Mouse (Mus musculus) intestine, postnatal 0 days (tissue): ENCODE results near the gene Copg2. TPM values are rescaled to one million over a fixed set of nuclear protein-coding genes. Genes with fewer than 3 reads are reported as not detected.

Source experiments
- ATAC-seq: fragments of 200-750 bp; cut with Nextera tagmentation; 2 replicates; pipeline ENCODE4 v1.8.0; 2017; ENCODE audit warnings: mild to moderate bottlenecking, moderate TSS enrichment, moderate library complexity
- H3K27ac ChIP-seq: fragments of 300-500 bp; sonication (generic); 2 replicates; pipeline ENCODE4 v1.5.1; 2014; ENCODE audit warnings: mild to moderate bottlenecking, low read depth, low read length, moderate library complexity
- H3K27me3 ChIP-seq: fragments of 300-500 bp; sonication (generic); replicated peaks from 2 replicates; pipeline ENCODE4 v1.6.1; 2014; ENCODE audit warnings: low read length, mixed read lengths; ENCODE audit not compliant: control insufficient read depth, insufficient read depth
- H3K36me3 ChIP-seq: fragments of 300-500 bp; sonication (generic); 2 replicates; pipeline ENCODE4 v1.6.1; 2014; ENCODE audit warnings: mild to moderate bottlenecking, moderate library complexity; ENCODE audit not compliant: control insufficient read depth, insufficient read depth
- H3K4me1 ChIP-seq: fragments of 300-500 bp; sonication (generic); replicated peaks from 2 replicates; pipeline ENCODE4 v1.6.1; 2014; ENCODE audit warnings: antibody characterized with exemption, low read length, mixed read lengths; ENCODE audit not compliant: control insufficient read depth, insufficient read depth
- H3K4me2 ChIP-seq: fragments of 300-500 bp; sonication (generic); replicated peaks from 2 replicates; pipeline ENCODE4 v1.6.1; 2014; ENCODE audit warnings: low read depth, mild to moderate bottlenecking, moderate library complexity
- H3K4me3 ChIP-seq: fragments of 300-500 bp; sonication (generic); 2 replicates; pipeline ENCODE4 v1.5.1; 2014; ENCODE audit warnings: low read depth, low read length
- H3K9ac ChIP-seq: fragments of 300-500 bp; sonication (generic); 2 replicates; pipeline ENCODE4 v1.6.1; 2014; ENCODE audit warnings: mild to moderate bottlenecking, low read depth, low read length
- H3K9me3 ChIP-seq: fragments of 300-500 bp; sonication (generic); 2 replicates; pipeline ENCODE4 v1.6.1; 2016; ENCODE audit warnings: mixed run types; ENCODE audit not compliant: control insufficient read depth
- CTCF ChIP-seq: sonication (generic); IDR thresholded peaks from 2 replicates; pipeline ENCODE4 v1.5.1; 2016; ENCODE audit warnings: low read depth, mild to moderate bottlenecking, control low read depth, antibody characterized with exemption, moderate library complexity
- WGBS: fragments of 180-500 bp; shearing (Covaris S2); extraction: QIAGEN DNeasy Blood & Tissue Kit; methylation state at CpG from one replicate; pipeline ENCODE4 v1.1.7; 2014; 5-methylcytosine and 5-hydroxymethylcytosine counted together
- polyA plus RNA-seq: library from polyadenylated mRNA; unstranded; fragments of >200 nt; fragmentation: Nextera tagmentation; extraction: Ambion mirVana; gene quantifications from 2 replicates; pipeline ENCODE4 v1.2.1, GENCODE M21; 2015

Copg2 gene
- polyA plus RNA-seq, 1 experiment from 2014 or later = 9.8 TPM

- 47% methylated on average over 29 of the region's 29 CpGs for WGBS
- H3K27me3 ChIP-seq = no peaks in the 10 kb centered on the region; the same call in 1 of the 2 replicates
- no peaks in the 10 kb centered on the region for H3K4me1 ChIP-seq
- H3K4me2 ChIP-seq = peak overlapping the region; percentile 61
- H3K9ac ChIP-seq = no peak overlapping the region
- TF ChIP-seq CTCF = peak; percentile 79
- no peak overlapping the region for H3K27ac ChIP-seq
- H3K9me3 ChIP-seq = peaks cover 14% of the 10 kb centered on the region
- 0 out of 2 replicates have a peak, but pooled peaks have one; percentile 20 for ATAC-seq
- no peaks in the 10 kb centered on the region for H3K36me3 ChIP-seq
- peak overlapping the region; percentile 43 for H3K4me3 ChIP-seq
Observed at GRCm38 (mm10) chr6:30736864-30737547, 159.6 kb downstream of the Copg2 start.

- no peak overlapping the region for H3K27ac ChIP-seq
- peaks cover 14% of the 10 kb centered on the region for H3K9me3 ChIP-seq
- H3K9ac ChIP-seq = no peak overlapping the region
- H3K4me3 ChIP-seq = 0 out of 2 replicates have a peak overlapping the region, but pooled peaks have one; percentile 11
- H3K4me2 ChIP-seq = peak overlapping the region; percentile 32
- no peaks in the 10 kb centered on the region for H3K4me1 ChIP-seq
- no peaks in the 10 kb centered on the region; the same call in 1 of the 2 replicates for H3K27me3 ChIP-seq
- no peak for ATAC-seq
- 48% methylated on average over 13 of the region's 13 CpGs for WGBS
- H3K36me3 ChIP-seq = no peaks in the 10 kb centered on the region
- TF ChIP-seq CTCF = no peak
Observed at GRCm38 (mm10) chr6:30736372-30736762, 160.2 kb downstream of the Copg2 start.

GRCm38 (mm10) chr6:30735728-30736371, 160.7 kb downstream of the Copg2 start:
- Histone ChIP-seq H3K9me3 (peaks cover 14% of the 10 kb centered on the region), H3K9ac (no peak overlapping the region), H3K4me1 (no peaks in the 10 kb centered on the region), H3K4me2 (peak overlapping the region; percentile 32; the same call in 1 of the 2 replicates), H3K27me3 (no peaks in the 10 kb centered on the region; the same call in 1 of the 2 replicates), H3K4me3 (0 out of 2 replicates have a peak overlapping the region, but pooled peaks have one; percentile 11), H3K27ac (peak overlapping the region; percentile 46; the same call in 1 of the 2 replicates), H3K36me3 (no peaks in the 10 kb centered on the region)
- no peak for ATAC-seq
- WGBS = 52% methylated on average over 15 of the region's 15 CpGs
- no peak for TF ChIP-seq CTCF

DNA sequence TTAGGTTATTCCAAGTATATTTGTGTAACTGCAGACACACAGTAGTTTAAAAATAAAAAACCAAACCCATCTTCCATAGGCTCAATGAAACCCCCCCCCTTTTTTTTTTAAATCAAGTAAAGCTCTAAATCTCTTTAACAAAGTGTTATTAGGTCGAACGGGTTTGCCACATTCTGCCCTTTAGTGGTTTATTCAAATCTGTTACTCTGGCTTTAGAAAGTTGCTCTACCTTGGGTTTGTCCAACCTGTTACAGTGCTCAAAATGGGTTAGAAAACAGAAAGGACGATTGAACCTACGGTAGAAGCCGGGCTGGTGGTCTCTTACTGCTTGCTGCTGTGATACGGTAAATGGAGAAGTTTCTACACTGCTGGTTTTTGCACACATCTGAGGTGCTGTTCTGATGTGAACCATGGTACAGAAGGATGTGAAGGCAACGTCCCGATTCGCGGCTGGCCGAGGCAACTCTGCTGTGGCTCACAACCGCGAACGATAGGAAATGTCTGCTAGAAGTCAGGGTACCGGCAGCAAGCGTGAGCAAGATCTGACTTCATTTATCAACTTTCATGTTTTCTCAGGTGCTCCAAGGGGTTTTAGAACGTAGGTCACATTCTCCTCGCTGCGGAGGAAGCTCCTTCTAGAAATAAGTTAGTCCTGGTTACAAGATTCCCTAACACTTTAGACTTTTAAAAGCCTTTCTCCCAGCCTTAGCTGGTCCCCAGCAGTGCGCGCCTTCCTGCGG, 161.4 kb downstream of the Copg2 start:
- WGBS = 58% methylated on average over 22 of the region's 22 CpGs
- H3K4me2 ChIP-seq = peak overlapping the region; percentile 32; the same call in 1 of the 2 replicates
- H3K4me3 ChIP-seq = 0 out of 2 replicates have a peak overlapping the region, but pooled peaks have one; percentile 5
- no peaks in the 10 kb centered on the region for H3K36me3 ChIP-seq
- peaks cover 14% of the 10 kb centered on the region for H3K9me3 ChIP-seq
- no peak for TF ChIP-seq CTCF
- ATAC-seq = no peak
- H3K27me3 ChIP-seq = no peaks in the 10 kb centered on the region; the same call in 1 of the 2 replicates
- H3K4me1 ChIP-seq = 0 out of 2 replicates have a peak, but pooled peaks cover 1% of the 10 kb centered on the region
- no peak overlapping the region for H3K9ac ChIP-seq
- peak overlapping the region; percentile 46; the same call in 1 of the 2 replicates for H3K27ac ChIP-seq

GRCm38 (mm10) chr6:30734465-30734864, 162.1 kb downstream of the Copg2 start:
- no peak for TF ChIP-seq CTCF
- H3K9me3 ChIP-seq = peaks cover 14% of the 10 kb centered on the region
- H3K36me3 ChIP-seq = no peaks in the 10 kb centered on the region
- H3K27ac ChIP-seq = no peak overlapping the region
- H3K4me2 ChIP-seq = no peak overlapping the region
- H3K9ac ChIP-seq = no peak overlapping the region
- H3K4me1 ChIP-seq = 0 out of 2 replicates have a peak, but pooled peaks cover 3% of the 10 kb centered on the region
- no peak overlapping the region for H3K4me3 ChIP-seq
- no peak for ATAC-seq
- H3K27me3 ChIP-seq = no peaks in the 10 kb centered on the region; the same call in 1 of the 2 replicates
- 61% methylated on average over 6 of the region's 6 CpGs for WGBS
